Mouse (Mus musculus) spleen, adult 18-20 months (tissue): ENCODE results near the gene Vmn1r193.
"Not testable (repeated sequence)": the region's sequence is repeated elsewhere in the genome, so short reads cannot be mapped to it uniquely, and the experiment has no call there.

Experiments used
- DNase-seq, 2 experiments: peaks; one replicate each; pipeline ENCODE4 v3.0.0; 2022; ENCODE audit warnings: mixed read lengths in 2 of 2

Gene Vmn1r193

DNA sequence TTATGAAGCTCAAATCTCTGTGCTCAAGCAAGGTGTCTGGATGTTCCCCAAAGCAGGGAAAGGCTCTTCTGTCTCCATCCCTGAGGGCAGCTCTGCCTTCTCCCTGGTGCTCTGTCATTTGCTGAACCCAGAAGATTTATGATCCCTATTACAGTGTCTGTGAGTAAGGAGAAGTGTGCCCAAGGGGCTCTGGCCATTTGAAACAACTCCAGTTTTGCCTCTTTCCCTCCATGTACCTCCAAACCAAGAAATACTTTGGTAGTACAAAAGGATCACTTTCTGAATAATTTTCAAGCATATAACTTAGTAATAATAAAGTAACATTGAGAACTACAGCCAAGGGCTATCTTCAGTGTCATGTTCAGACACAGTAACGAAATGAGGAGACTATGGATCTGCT lies at the start of gene Vmn1r193:
Gene Vmn1r193, minus strand, starts transcription at position 101 of the 400 bp plus-strand sequence.
- DNase-seq = not testable (repeated sequence)

DNA sequence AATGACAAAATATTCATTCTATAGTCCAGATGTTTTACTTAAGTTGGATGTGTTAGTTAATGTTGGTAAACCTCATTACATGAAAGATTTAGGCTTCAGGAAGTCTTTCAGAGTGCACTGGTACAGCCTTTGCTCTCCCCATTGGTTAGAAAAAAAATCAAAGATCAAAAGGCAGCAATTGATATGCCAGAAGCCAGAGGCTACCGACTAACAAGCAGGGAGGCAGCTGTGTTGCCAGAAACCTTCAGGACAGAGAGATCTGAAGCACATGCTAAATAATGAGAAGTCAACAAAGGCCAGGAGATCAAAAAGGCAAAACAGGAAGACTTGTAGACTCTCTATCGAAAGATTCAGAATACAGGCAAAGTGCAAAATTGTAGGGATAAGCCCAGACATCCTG lies 48.8 kb upstream of the Vmn1r193 start:
- DNase-seq = no peak

GRCm38 (mm10) chr13:22270222-22270621 lies 47.3 kb upstream of the Vmn1r193 start, which contains the start of gene Vmn1r195:
Gene Vmn1r195 (plus strand): TSS chr13:22270522.
- not testable (repeated sequence) for DNase-seq

GRCm38 (mm10) chr13:22243915-22244314 lies 21.0 kb upstream of the Vmn1r193 start, which contains the start of gene Vmn1r194:
Gene Vmn1r194 (plus strand): TSS chr13:22244215.
- no peak for DNase-seq

GRCm38 (mm10) chr13:22192756-22193155 lies 30.2 kb downstream of the Vmn1r193 start:
- not testable (repeated sequence) for DNase-seq

DNA sequence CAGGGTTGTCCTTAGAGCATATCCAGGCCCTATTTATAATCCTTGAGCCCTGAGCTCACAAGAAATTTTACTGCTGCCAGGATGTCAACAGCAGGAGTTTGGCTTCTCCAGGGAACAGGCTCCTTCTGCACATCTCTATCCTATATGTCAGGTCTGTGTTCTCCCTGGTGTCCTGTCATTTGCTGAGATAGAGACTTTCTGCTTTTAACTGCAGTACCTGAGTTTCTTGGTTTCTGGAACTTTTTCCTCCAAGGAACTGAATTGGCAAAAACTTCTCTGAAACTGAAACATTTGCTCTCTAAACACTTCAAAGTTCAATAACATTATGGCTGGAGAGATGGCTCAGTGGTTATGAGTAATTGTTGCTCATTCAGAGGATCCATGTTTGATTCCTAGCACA lies 31.9 kb downstream of the Vmn1r193 start, which contains the start of gene Vmn1r192:
Gene Vmn1r192, minus strand, starts transcription at position 101 of the 400 bp plus-strand sequence.
- DNase-seq = no peak

DNA sequence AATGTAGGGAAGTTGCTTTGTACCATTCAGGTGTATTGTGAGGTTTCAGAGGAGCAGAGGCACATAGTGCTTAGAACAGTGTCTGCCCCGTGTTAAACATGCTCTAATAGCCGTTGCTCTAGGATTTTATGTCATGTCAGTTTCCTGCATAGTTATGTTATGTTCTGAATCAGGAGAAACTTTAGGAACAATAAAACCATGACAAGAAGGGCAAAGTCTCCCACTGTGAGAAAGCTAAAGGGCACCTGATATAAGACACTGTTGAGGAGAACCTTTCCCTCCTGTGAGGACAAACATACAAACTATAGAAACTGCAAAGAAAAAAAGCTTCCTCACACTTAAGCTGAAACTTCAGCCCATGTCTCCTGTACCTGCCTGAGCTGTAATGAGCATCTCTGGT lies 32.6 kb downstream of the Vmn1r193 start:
- no peak for DNase-seq

- no peak for DNase-seq
Measured at GRCm38 (mm10) chr13:22189313-22189712, 33.6 kb downstream of the Vmn1r193 start.

GRCm38 (mm10) chr13:22183869-22184268 lies 39.1 kb downstream of the Vmn1r193 start, which contains the start of gene Vmn1r191:
Gene Vmn1r191 (minus strand): TSS chr13:22183969.
- DNase-seq = no peak

DNA sequence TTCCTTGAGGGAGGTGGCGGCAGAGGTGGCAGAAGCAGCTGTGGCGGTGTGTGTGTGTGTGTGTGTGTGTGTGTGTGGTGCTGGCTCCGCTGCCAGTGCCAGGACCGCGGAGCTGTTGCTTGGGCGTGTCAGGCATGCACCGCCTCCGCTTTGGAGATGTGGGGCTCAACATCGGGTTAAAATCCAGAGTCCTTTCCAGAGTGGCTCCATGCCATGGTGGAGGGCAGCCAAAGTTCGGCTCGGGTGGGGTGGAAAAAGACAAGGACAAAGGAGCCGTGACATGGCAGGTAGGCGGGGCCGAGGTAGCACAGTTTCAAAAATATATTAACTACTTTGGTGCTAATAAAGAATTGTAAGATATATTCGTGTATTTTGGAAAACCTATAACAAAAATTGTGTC lies 54.5 kb downstream of the Vmn1r193 start:
- DNase-seq = no peak
